Mouse (Mus musculus): Measurements from ENCODE around the gene Spata13. TPM values are rescaled to one million over a fixed set of nuclear protein-coding genes. Genes with fewer than 3 reads are reported as not detected.
A peak's percentile ranks its signal among the peaks of the same experiment; 100 is the strongest.

Spata13 gene
- polyA plus RNA-seq, 1 experiment from 2014 or later: 31.6 TPM

- WGBS: 77% methylated on average over 4 of the region's 4 CpGs
- no peak overlapping the region for H3K9ac ChIP-seq (replicated peaks; ENCODE audit: low read length)
- ATAC-seq (ENCODE audit: low FRiP score, low TSS enrichment) (no peak), DNase-seq (no peak)
- H3K27ac ChIP-seq (replicated peaks; ENCODE audit: low read depth, low read length): no peak overlapping the region
- H3K27me3 ChIP-seq (ENCODE audit: control insufficient read depth, insufficient read depth, low read length): no peaks in the 10 kb centered on the region
- no peaks in the 10 kb centered on the region for H3K4me1 ChIP-seq (ENCODE audit: control insufficient read depth, insufficient read depth, low read length)
- H3K4me3 ChIP-seq (replicated peaks; ENCODE audit: low read depth, low read length): no peak overlapping the region
- no peaks in the 10 kb centered on the region for H3K36me3 ChIP-seq (ENCODE audit: control insufficient read depth, insufficient read depth, low read length)
- no peaks in the 10 kb centered on the region for H3K9me3 ChIP-seq (ENCODE audit: control insufficient read depth, low read length)
- H3K4me2 ChIP-seq (ENCODE audit: low read length): no peak overlapping the region
These were observed 27.6 kb upstream of the Spata13 start for GRCm38 (mm10) chr14:60606194-60606593.

- 85% methylated on average over 4 of the region's 4 CpGs for WGBS
- Histone ChIP-seq H3K4me3 (replicated peaks; ENCODE audit: low read depth, low read length) (no peak overlapping the region), H3K27me3 (ENCODE audit: control insufficient read depth, insufficient read depth, low read length) (no peaks in the 10 kb centered on the region), H3K36me3 (ENCODE audit: control insufficient read depth, insufficient read depth, low read length) (no peaks in the 10 kb centered on the region), H3K27ac (replicated peaks; ENCODE audit: low read depth, low read length) (no peak overlapping the region), H3K9ac (replicated peaks; ENCODE audit: low read length) (no peak overlapping the region), H3K9me3 (ENCODE audit: control insufficient read depth, low read length) (no peaks in the 10 kb centered on the region), H3K4me1 (ENCODE audit: control insufficient read depth, insufficient read depth, low read length) (no peaks in the 10 kb centered on the region), H3K4me2 (ENCODE audit: low read length) (no peak overlapping the region)
- ATAC-seq (ENCODE audit: low FRiP score, low TSS enrichment) (no peak), DNase-seq (no peak)
These were observed 26.1 kb upstream of the Spata13 start for GRCm38 (mm10) chr14:60607743-60608142.

GRCm38 (mm10) chr14:60609160-60609559 lies 24.6 kb upstream of the Spata13 start:
- no peaks in the 10 kb centered on the region for H3K4me1 ChIP-seq (ENCODE audit: control insufficient read depth, insufficient read depth, low read length)
- 86% methylated on average over 1 of the region's 1 CpGs for WGBS

GRCm38 (mm10) chr14:60612671-60613070 lies 21.1 kb upstream of the Spata13 start:
- ATAC-seq (ENCODE audit: low FRiP score, low TSS enrichment) (no peak), DNase-seq (peak; percentile 43)
- H3K27ac ChIP-seq (replicated peaks; ENCODE audit: low read depth, low read length): no peak overlapping the region
- H3K9ac ChIP-seq (replicated peaks; ENCODE audit: low read length): no peak overlapping the region
- no peaks in the 10 kb centered on the region for H3K4me1 ChIP-seq (ENCODE audit: control insufficient read depth, insufficient read depth, low read length)
- no peak overlapping the region for H3K4me3 ChIP-seq (replicated peaks; ENCODE audit: low read depth, low read length)
- H3K36me3 ChIP-seq (ENCODE audit: control insufficient read depth, insufficient read depth, low read length): no peaks in the 10 kb centered on the region
- no peak overlapping the region for H3K4me2 ChIP-seq (ENCODE audit: low read length)
- H3K9me3 ChIP-seq (ENCODE audit: control insufficient read depth, low read length): no peaks in the 10 kb centered on the region
- H3K27me3 ChIP-seq (ENCODE audit: control insufficient read depth, insufficient read depth, low read length): no peaks in the 10 kb centered on the region
- WGBS: 5% methylated on average over 7 of the region's 7 CpGs

More at GRCm38 (mm10) chr14:60609160-60609559, 24.6 kb upstream of the Spata13 start:
- H3K27me3 ChIP-seq (ENCODE audit: control insufficient read depth, insufficient read depth, low read length): no peaks in the 10 kb centered on the region
- no peak overlapping the region for H3K4me2 ChIP-seq (ENCODE audit: low read length)
- H3K9ac ChIP-seq (replicated peaks; ENCODE audit: low read length): no peak overlapping the region
- no peak overlapping the region for H3K4me3 ChIP-seq (replicated peaks; ENCODE audit: low read depth, low read length)
- H3K27ac ChIP-seq (replicated peaks; ENCODE audit: low read depth, low read length): no peak overlapping the region
- ATAC-seq (ENCODE audit: low FRiP score, low TSS enrichment) (no peak), DNase-seq (no peak)
- H3K9me3 ChIP-seq (ENCODE audit: control insufficient read depth, low read length): no peaks in the 10 kb centered on the region
- no peaks in the 10 kb centered on the region for H3K36me3 ChIP-seq (ENCODE audit: control insufficient read depth, insufficient read depth, low read length)

- WGBS: 85% methylated on average over 9 of the region's 9 CpGs
- H3K4me1 ChIP-seq (ENCODE audit: control insufficient read depth, insufficient read depth, low read length): no peaks in the 10 kb centered on the region
- H3K9me3 ChIP-seq (ENCODE audit: control insufficient read depth, low read length): no peaks in the 10 kb centered on the region
- no peak for DNase-seq
- H3K27me3 ChIP-seq (ENCODE audit: control insufficient read depth, insufficient read depth, low read length): no peaks in the 10 kb centered on the region
- no peak for ATAC-seq (ENCODE audit: low FRiP score, low TSS enrichment)
- H3K9ac ChIP-seq (replicated peaks; ENCODE audit: low read length): no peak overlapping the region
- H3K4me2 ChIP-seq (ENCODE audit: low read length): no peak overlapping the region
- H3K36me3 ChIP-seq (ENCODE audit: control insufficient read depth, insufficient read depth, low read length): no peaks in the 10 kb centered on the region
- no peak overlapping the region for H3K4me3 ChIP-seq (replicated peaks; ENCODE audit: low read depth, low read length)
- no peak overlapping the region for H3K27ac ChIP-seq (replicated peaks; ENCODE audit: low read depth, low read length)
These were observed 12.7 kb upstream of the Spata13 start for GRCm38 (mm10) chr14:60621076-60621475.

- no peak for DNase-seq
- no peak overlapping the region for H3K4me2 ChIP-seq (ENCODE audit: low read length)
- H3K27ac ChIP-seq (replicated peaks; ENCODE audit: low read depth, low read length): no peak overlapping the region
- H3K9me3 ChIP-seq (ENCODE audit: control insufficient read depth, low read length): no peaks in the 10 kb centered on the region
- no peaks in the 10 kb centered on the region for H3K27me3 ChIP-seq (ENCODE audit: control insufficient read depth, insufficient read depth, low read length)
- 88% methylated on average over 6 of the region's 6 CpGs for whole genome bisulfite sequencing
- no peaks in the 10 kb centered on the region for H3K36me3 ChIP-seq (ENCODE audit: control insufficient read depth, insufficient read depth, low read length)
- H3K9ac ChIP-seq (replicated peaks; ENCODE audit: low read length): no peak overlapping the region
- ATAC-seq (ENCODE audit: low FRiP score, low TSS enrichment): no peak
- no peak overlapping the region for H3K4me3 ChIP-seq (replicated peaks; ENCODE audit: low read depth, low read length)
- no peaks in the 10 kb centered on the region for H3K4me1 ChIP-seq (ENCODE audit: control insufficient read depth, insufficient read depth, low read length)
These were observed 8.3 kb upstream of the Spata13 start for GRCm38 (mm10) chr14:60625486-60625885.

GRCm38 (mm10) chr14:60629887-60630460 lies 3.8 kb upstream of the Spata13 start:
- Histone ChIP-seq H3K27me3 (ENCODE audit: control insufficient read depth, insufficient read depth, low read length) (no peaks in the 10 kb centered on the region), H3K9ac (replicated peaks; ENCODE audit: low read length) (no peak overlapping the region), H3K4me1 (ENCODE audit: control insufficient read depth, insufficient read depth, low read length) (0 out of 2 replicates have a peak, but pooled peaks cover 8% of the 10 kb centered on the region), H3K27ac (replicated peaks; ENCODE audit: low read depth, low read length) (no peak overlapping the region), H3K4me3 (replicated peaks; ENCODE audit: low read depth, low read length) (no peak overlapping the region), H3K36me3 (ENCODE audit: control insufficient read depth, insufficient read depth, low read length) (no peaks in the 10 kb centered on the region), H3K9me3 (ENCODE audit: control insufficient read depth, low read length) (no peaks in the 10 kb centered on the region), H3K4me2 (ENCODE audit: low read length) (no peak overlapping the region)
- ATAC-seq (ENCODE audit: low FRiP score, low TSS enrichment) (no peak), DNase-seq (no peak)
- 88% methylated on average over 9 of the region's 9 CpGs for WGBS

GRCm38 (mm10) chr14:60630981-60631380 lies 2.8 kb upstream of the Spata13 start:
- no peak overlapping the region for H3K4me3 ChIP-seq (replicated peaks; ENCODE audit: low read depth, low read length)
- WGBS: 83% methylated on average over 4 of the region's 4 CpGs
- H3K27me3 ChIP-seq (ENCODE audit: control insufficient read depth, insufficient read depth, low read length): no peaks in the 10 kb centered on the region
- no peak overlapping the region for H3K4me2 ChIP-seq (ENCODE audit: low read length)
- H3K4me1 ChIP-seq (ENCODE audit: control insufficient read depth, insufficient read depth, low read length): 0 out of 2 replicates have a peak, but pooled peaks cover 18% of the 10 kb centered on the region
- DNase-seq: no peak
- no peak overlapping the region for H3K27ac ChIP-seq (replicated peaks; ENCODE audit: low read depth, low read length)
- no peak overlapping the region for H3K9ac ChIP-seq (replicated peaks; ENCODE audit: low read length)
- no peaks in the 10 kb centered on the region for H3K36me3 ChIP-seq (ENCODE audit: control insufficient read depth, insufficient read depth, low read length)
- no peak for ATAC-seq (ENCODE audit: low FRiP score, low TSS enrichment)
- no peaks in the 10 kb centered on the region for H3K9me3 ChIP-seq (ENCODE audit: control insufficient read depth, low read length)
